Mouse (Mus musculus) neural tube, embryonic 12.5 days (tissue): ENCODE results near the gene Itgal. TPM values are rescaled to one million over a fixed set of nuclear protein-coding genes. Genes with fewer than 3 reads are reported as not detected.
"Not testable (repeated sequence)": the region's sequence is repeated elsewhere in the genome, so short reads cannot be mapped to it uniquely, and the experiment has no call there.

Source experiments
- ATAC-seq: fragments of 200-750 bp; cut with Nextera tagmentation; 2 replicates; pipeline ENCODE4 v1.8.0; 2017; ENCODE audit warnings: low read depth, mild to moderate bottlenecking, moderate TSS enrichment, moderate library complexity; ENCODE audit not compliant: low FRiP score
- H3K27ac ChIP-seq: fragments of 300-500 bp; sonication (generic); 2 replicates; pipeline ENCODE4 v1.5.1; 2016
- H3K27me3 ChIP-seq: fragments of 300-500 bp; sonication (generic); replicated peaks from 2 replicates; pipeline ENCODE4 v1.6.1; 2016; ENCODE audit warnings: mild to moderate bottlenecking
- H3K36me3 ChIP-seq: fragments of 300-500 bp; sonication (generic); 2 replicates; pipeline ENCODE4 v1.6.1; 2016; ENCODE audit warnings: mild to moderate bottlenecking
- H3K4me1 ChIP-seq: fragments of 300-500 bp; sonication (generic); 2 replicates; pipeline ENCODE4 v1.6.1; 2016
- H3K4me2 ChIP-seq: fragments of 300-500 bp; sonication (generic); replicated peaks from 2 replicates; pipeline ENCODE4 v1.6.1; 2016; ENCODE audit warnings: mild to moderate bottlenecking
- H3K4me3 ChIP-seq: fragments of 300-500 bp; sonication (generic); 2 replicates; pipeline ENCODE4 v1.5.1; 2016
- H3K9ac ChIP-seq: fragments of 300-500 bp; sonication (generic); 2 replicates; pipeline ENCODE4 v1.6.1; 2016; ENCODE audit warnings: mild to moderate bottlenecking
- H3K9me3 ChIP-seq: fragments of 300-500 bp; sonication (generic); 2 replicates; pipeline ENCODE4 v1.6.1; 2016; ENCODE audit warnings: mild to moderate bottlenecking
- WGBS: fragments of 180-500 bp; shearing (Covaris S2); methylation state at CpG from one replicate; pipeline ENCODE4 v1.1.7; 2016; 5-methylcytosine and 5-hydroxymethylcytosine counted together
- polyA plus RNA-seq: library from polyadenylated mRNA; unstranded; fragments of >200 nt; fragmentation: Nextera tagmentation; extraction: Ambion mirVana; gene quantifications from 2 replicates; pipeline ENCODE4 v1.2.1, GENCODE M21; 2016

Gene Itgal
- polyA plus RNA-seq, 1 experiment from 2014 or later, result 2.0 TPM

- Histone ChIP-seq H3K27me3 (no peaks in the 10 kb centered on the region), H3K27ac (no peak overlapping the region), H3K9ac (no peak overlapping the region), H3K4me1 (no peaks in the 10 kb centered on the region), H3K4me3 (no peak overlapping the region), H3K36me3 (peaks cover 15% of the 10 kb centered on the region), H3K9me3 (no peaks in the 10 kb centered on the region), H3K4me2 (no peak overlapping the region)
- no peak for ATAC-seq
- WGBS, result 90% methylated on average over 2 of the region's 2 CpGs
Observed at GRCm38 (mm10) chr7:127371213-127371612, 75.2 kb downstream of the Itgal start.

- WGBS, result 84% methylated on average over 3 of the region's 3 CpGs
- H3K27ac ChIP-seq, H3K9me3 ChIP-seq, H3K4me1 ChIP-seq, ATAC-seq, H3K27me3 ChIP-seq, H3K4me3 ChIP-seq, H3K4me2 ChIP-seq, H3K9ac ChIP-seq: not testable (repeated sequence)
- peaks cover 15% of the 10 kb centered on the region for H3K36me3 ChIP-seq
Observed at GRCm38 (mm10) chr7:127371870-127372269, 75.8 kb downstream of the Itgal start.

- ATAC-seq, result peak; percentile 89
- Histone ChIP-seq H3K4me3 (peak within 1 kb of the TSS; percentile 59), H3K9ac (peak within 1 kb of the TSS; percentile 70), H3K4me2 (peak within 1 kb of the TSS; percentile 80), H3K36me3 (peaks cover 15% of the 10 kb centered on the region)
- not testable (repeated sequence) for H3K27me3 ChIP-seq, H3K4me1 ChIP-seq, H3K27ac ChIP-seq, H3K9me3 ChIP-seq
- WGBS, result 3% methylated on average over 49 of the region's 49 CpGs
Observed at GRCm38 (mm10) chr7:127375271-127376245, 79.5 kb downstream of the Itgal start, which contains the start of gene Zfp747. Zfp747 (minus strand) TSS chr7:127376050.

- Histone ChIP-seq H3K4me2 (no peak overlapping the region), H3K9ac (no peak overlapping the region), H3K9me3 (no peaks in the 10 kb centered on the region), H3K4me1 (no peaks in the 10 kb centered on the region), H3K36me3 (peaks cover 15% of the 10 kb centered on the region), H3K27me3 (no peaks in the 10 kb centered on the region), H3K27ac (no peak overlapping the region), H3K4me3 (no peak overlapping the region)
- WGBS, result 73% methylated on average over 6 of the region's 6 CpGs
- no peak for ATAC-seq
Observed at GRCm38 (mm10) chr7:127378310-127378921, 82.4 kb downstream of the Itgal start.

Other genes starting within 250 kb of the Itgal start
- gene Zg16, start 208.9 kb upstream of the Itgal start, polyA plus RNA-seq, result not detected in 2 replicates
- 0.88 and 1.2 TPM in 2 replicates for gene AI467606, start 204.9 kb upstream of the Itgal start, polyA plus RNA-seq
- gene Qprt, start 174.0 kb upstream of the Itgal start, polyA plus RNA-seq, result 1.2 and 2.1 TPM in 2 replicates
- 0.15 and 0.34 TPM in 2 replicates for gene Spn, start 158.4 kb upstream of the Itgal start, polyA plus RNA-seq
- gene Cd2bp2, start 100.2 kb upstream of the Itgal start, polyA plus RNA-seq, result 86.4 and 97.3 TPM in 2 replicates
- 43.4 and 45.6 TPM in 2 replicates for gene Tbc1d10b, start 87.8 kb upstream of the Itgal start, polyA plus RNA-seq
- gene Mylpf, start 87.4 kb upstream of the Itgal start, polyA plus RNA-seq, result 54.2 and 72.8 TPM in 2 replicates
- gene Zfp553, start 63.2 kb upstream of the Itgal start, polyA plus RNA-seq, result 67.6 and 68.9 TPM in 2 replicates
- 30.1 and 32.8 TPM in 2 replicates for gene Sept1, start 63.1 kb upstream of the Itgal start, polyA plus RNA-seq
- 58.1 and 61.9 TPM in 2 replicates for gene Zfp771, start 52.0 kb upstream of the Itgal start, polyA plus RNA-seq
- gene Dctpp1, start 35.6 kb upstream of the Itgal start, polyA plus RNA-seq, result 130 and 144 TPM in 2 replicates
- 65.2 and 73.1 TPM in 2 replicates for gene Sephs2, start 22.2 kb upstream of the Itgal start, polyA plus RNA-seq
- gene Zfp768, start 49.3 kb downstream of the Itgal start, polyA plus RNA-seq, result 20.8 and 21.3 TPM in 2 replicates
- 7.2 and 8.3 TPM in 2 replicates for gene Zfp747, start 79.8 kb downstream of the Itgal start, polyA plus RNA-seq
- gene 9130019O22Rik, start 90.9 kb downstream of the Itgal start, polyA plus RNA-seq, result 5.3 TPM in 2 replicates
- 6.4 and 7.8 TPM in 2 replicates for gene E430018J23Rik, start 97.4 kb downstream of the Itgal start, polyA plus RNA-seq
- gene Zfp764, start 110.6 kb downstream of the Itgal start, polyA plus RNA-seq, result 5.7 and 6.8 TPM in 2 replicates
- 31.4 and 36.0 TPM in 2 replicates for gene Zfp688, start 125.8 kb downstream of the Itgal start, polyA plus RNA-seq
- 17.4 and 20.3 TPM in 2 replicates for gene Zfp689, start 152.9 kb downstream of the Itgal start, polyA plus RNA-seq
- 56.1 and 63.5 TPM in 2 replicates for gene Prr14, start 163.4 kb downstream of the Itgal start, polyA plus RNA-seq
- 13.1 and 16.9 TPM in 2 replicates for gene Fbrs, start 182.9 kb downstream of the Itgal start, polyA plus RNA-seq
- gene Srcap, start 215.7 kb downstream of the Itgal start, polyA plus RNA-seq, result 72.9 and 79.9 TPM in 2 replicates
- 14.3 and 15.0 TPM in 2 replicates for gene Gm42715, start 223.3 kb downstream of the Itgal start, polyA plus RNA-seq